Mouse (Mus musculus): ENCODE results near the gene Ercc6l2. TPM values are rescaled to one million over a fixed set of nuclear protein-coding genes. Genes with fewer than 3 reads are reported as not detected.
A peak's percentile ranks its signal among the peaks of the same experiment; 100 is the strongest.

Ercc6l2 gene
- polyA plus RNA-seq, 1 experiment from 2014 or later, result 6.2 TPM

- H3K27me3 ChIP-seq (replicated peaks; ENCODE audit: control insufficient read depth, insufficient read depth, low read length), result no peaks in the 10 kb centered on the region
- no peaks in the 10 kb centered on the region for H3K36me3 ChIP-seq (ENCODE audit: control insufficient read depth, insufficient read depth)
- no peak for TF ChIP-seq CTCF (IDR thresholded peaks at IDR 0.05; ENCODE audit: low read depth)
- 86% methylated on average over 6 of the region's 6 CpGs for WGBS
- no peak overlapping the region for H3K4me3 ChIP-seq (ENCODE audit: low read depth, low read length)
- no peak overlapping the region for H3K4me2 ChIP-seq (replicated peaks; ENCODE audit: low read depth)
- no peaks in the 10 kb centered on the region for H3K4me1 ChIP-seq (replicated peaks; ENCODE audit: control insufficient read depth, insufficient read depth, low read length)
- no peaks in the 10 kb centered on the region for H3K9me3 ChIP-seq (ENCODE audit: control insufficient read depth)
- H3K27ac ChIP-seq (ENCODE audit: low read depth, low read length), result no peak overlapping the region
- no peak overlapping the region for H3K9ac ChIP-seq (ENCODE audit: low read depth, low read length)
- ATAC-seq, result no peak
Observed at GRCm38 (mm10) chr13:63913136-63913535, 98.1 kb downstream of the Ercc6l2 start.

- H3K9ac ChIP-seq (ENCODE audit: low read depth, low read length), result no peak overlapping the region
- no peak for TF ChIP-seq CTCF (IDR thresholded peaks at IDR 0.05; ENCODE audit: low read depth)
- no peaks in the 10 kb centered on the region for H3K9me3 ChIP-seq (ENCODE audit: control insufficient read depth)
- H3K4me2 ChIP-seq (replicated peaks; ENCODE audit: low read depth), result no peak overlapping the region
- WGBS, result 38% methylated on average over 3 of the region's 3 CpGs
- H3K27ac ChIP-seq (ENCODE audit: low read depth, low read length), result no peak overlapping the region
- no peak overlapping the region for H3K4me3 ChIP-seq (ENCODE audit: low read depth, low read length)
- H3K27me3 ChIP-seq (replicated peaks; ENCODE audit: control insufficient read depth, insufficient read depth, low read length), result no peaks in the 10 kb centered on the region
- 0 out of 2 replicates have a peak, but pooled peaks cover 5% of the 10 kb centered on the region for H3K4me1 ChIP-seq (replicated peaks; ENCODE audit: control insufficient read depth, insufficient read depth, low read length)
- H3K36me3 ChIP-seq (ENCODE audit: control insufficient read depth, insufficient read depth), result no peaks in the 10 kb centered on the region
- ATAC-seq, result no peak
Observed at GRCm38 (mm10) chr13:63915176-63915575, 100.1 kb downstream of the Ercc6l2 start.

GRCm38 (mm10) chr13:63915684-63916083 lies 100.6 kb downstream of the Ercc6l2 start:
- 0 out of 2 replicates have a peak, but pooled peaks cover 5% of the 10 kb centered on the region for H3K4me1 ChIP-seq (replicated peaks; ENCODE audit: control insufficient read depth, insufficient read depth, low read length)
- no peak for TF ChIP-seq CTCF (IDR thresholded peaks at IDR 0.05; ENCODE audit: low read depth)
- H3K27ac ChIP-seq (ENCODE audit: low read depth, low read length), result no peak overlapping the region
- no peak for ATAC-seq
- no peaks in the 10 kb centered on the region for H3K27me3 ChIP-seq (replicated peaks; ENCODE audit: control insufficient read depth, insufficient read depth, low read length)
- WGBS, result 61% methylated on average over 1 of the region's 1 CpGs
- no peaks in the 10 kb centered on the region for H3K9me3 ChIP-seq (ENCODE audit: control insufficient read depth)
- no peak overlapping the region for H3K4me3 ChIP-seq (ENCODE audit: low read depth, low read length)
- H3K9ac ChIP-seq (ENCODE audit: low read depth, low read length), result no peak overlapping the region
- no peak overlapping the region for H3K4me2 ChIP-seq (replicated peaks; ENCODE audit: low read depth)
- H3K36me3 ChIP-seq (ENCODE audit: control insufficient read depth, insufficient read depth), result no peaks in the 10 kb centered on the region

- no peak for TF ChIP-seq CTCF (IDR thresholded peaks at IDR 0.05; ENCODE audit: low read depth)
- Histone ChIP-seq H3K27me3 (replicated peaks; ENCODE audit: control insufficient read depth, insufficient read depth, low read length) (no peaks in the 10 kb centered on the region), H3K9ac (ENCODE audit: low read depth, low read length) (no peak overlapping the region), H3K4me2 (replicated peaks; ENCODE audit: low read depth) (no peak overlapping the region), H3K9me3 (ENCODE audit: control insufficient read depth) (no peaks in the 10 kb centered on the region), H3K4me1 (replicated peaks; ENCODE audit: control insufficient read depth, insufficient read depth, low read length) (0 out of 2 replicates have a peak, but pooled peaks cover 5% of the 10 kb centered on the region), H3K36me3 (ENCODE audit: control insufficient read depth, insufficient read depth) (no peaks in the 10 kb centered on the region), H3K4me3 (ENCODE audit: low read depth, low read length) (no peak overlapping the region), H3K27ac (ENCODE audit: low read depth, low read length) (no peak overlapping the region)
- WGBS, result 77% methylated on average over 8 of the region's 8 CpGs
- no peak for ATAC-seq
Observed at GRCm38 (mm10) chr13:63916568-63916967, 101.5 kb downstream of the Ercc6l2 start.

GRCm38 (mm10) chr13:63917198-63917767 lies 102.2 kb downstream of the Ercc6l2 start:
- Histone ChIP-seq H3K36me3 (ENCODE audit: control insufficient read depth, insufficient read depth) (no peaks in the 10 kb centered on the region), H3K4me2 (replicated peaks; ENCODE audit: low read depth) (no peak overlapping the region), H3K9me3 (ENCODE audit: control insufficient read depth) (no peaks in the 10 kb centered on the region), H3K4me3 (ENCODE audit: low read depth, low read length) (no peak overlapping the region), H3K27ac (ENCODE audit: low read depth, low read length) (no peak overlapping the region), H3K9ac (ENCODE audit: low read depth, low read length) (no peak overlapping the region), H3K27me3 (replicated peaks; ENCODE audit: control insufficient read depth, insufficient read depth, low read length) (no peaks in the 10 kb centered on the region), H3K4me1 (replicated peaks; ENCODE audit: control insufficient read depth, insufficient read depth, low read length) (0 out of 2 replicates have a peak, but pooled peaks cover 5% of the 10 kb centered on the region)
- peak; percentile 31; the same call in 1 of the 2 replicates for ATAC-seq
- no peak for TF ChIP-seq CTCF (IDR thresholded peaks at IDR 0.05; ENCODE audit: low read depth)
- 35% methylated on average over 11 of the region's 11 CpGs for WGBS

GRCm38 (mm10) chr13:63917776-63918621 lies 103.0 kb downstream of the Ercc6l2 start:
- no peaks in the 10 kb centered on the region for H3K27me3 ChIP-seq (replicated peaks; ENCODE audit: control insufficient read depth, insufficient read depth, low read length)
- 33% methylated on average over 11 of the region's 11 CpGs for WGBS
- H3K4me3 ChIP-seq (ENCODE audit: low read depth, low read length), result no peak overlapping the region
- peak overlapping the region; percentile 62; the same call in 1 of the 2 replicates for H3K27ac ChIP-seq (ENCODE audit: low read depth, low read length)
- no peak overlapping the region for H3K9ac ChIP-seq (ENCODE audit: low read depth, low read length)
- H3K4me1 ChIP-seq (replicated peaks; ENCODE audit: control insufficient read depth, insufficient read depth, low read length), result 0 out of 2 replicates have a peak, but pooled peaks cover 5% of the 10 kb centered on the region
- peak overlapping the region; percentile 17; the same call in 1 of the 2 replicates for H3K4me2 ChIP-seq (replicated peaks; ENCODE audit: low read depth)
- ATAC-seq, result no peak
- TF ChIP-seq CTCF (IDR thresholded peaks at IDR 0.05; ENCODE audit: low read depth), result no peak
- no peaks in the 10 kb centered on the region for H3K36me3 ChIP-seq (ENCODE audit: control insufficient read depth, insufficient read depth)
- H3K9me3 ChIP-seq (ENCODE audit: control insufficient read depth), result no peaks in the 10 kb centered on the region

All from intestine, postnatal 0 days (tissue).